Mouse (Mus musculus) gonadal fat pad, adult 2 months (tissue): ENCODE results near the gene Nbea. TPM values are rescaled to one million over a fixed set of nuclear protein-coding genes. Genes with fewer than 3 reads are reported as not detected.

Experiments
- DNase-seq: peaks from one replicate; pipeline ENCODE4 v3.0.0-alpha.2; 2012; ENCODE audit warnings: low read depth
- polyA plus RNA-seq: library from polyadenylated mRNA; depleted of rRNA; stranded (reverse); fragments of >200 nt; gene quantifications from 2 replicates; pipeline ENCODE4 v1.2.3, GENCODE M21; 2012

Nbea gene
- polyA plus RNA-seq, 1 experiment: 16.6 TPM

- no peak for DNase-seq
Observed at GRCm38 (mm10) chr3:55828481-55829256, 354.8 kb downstream of the Nbea start.

DNA sequence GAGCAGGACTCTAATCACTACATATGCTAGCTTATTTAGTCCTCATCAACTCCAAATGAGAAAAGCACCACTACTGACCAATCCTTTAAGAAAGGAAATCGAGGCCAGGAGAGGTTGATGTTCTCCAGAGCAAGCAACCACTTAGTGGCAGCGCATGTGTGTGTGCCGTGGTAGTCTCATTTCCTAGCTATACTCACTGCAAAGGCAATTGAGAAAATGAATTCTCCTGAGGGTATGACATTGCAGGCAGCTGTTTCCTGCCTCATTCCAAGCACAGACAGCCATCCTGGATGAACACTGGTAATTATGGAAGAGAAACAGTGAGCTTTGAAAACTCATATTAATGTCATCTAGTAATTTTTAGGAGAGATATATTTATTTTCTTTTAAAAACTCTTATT is 358.6 kb downstream of the Nbea start:
- no peak for DNase-seq

GRCm38 (mm10) chr3:55819598-55819997 is 363.9 kb downstream of the Nbea start:
- no peak for DNase-seq

DNA sequence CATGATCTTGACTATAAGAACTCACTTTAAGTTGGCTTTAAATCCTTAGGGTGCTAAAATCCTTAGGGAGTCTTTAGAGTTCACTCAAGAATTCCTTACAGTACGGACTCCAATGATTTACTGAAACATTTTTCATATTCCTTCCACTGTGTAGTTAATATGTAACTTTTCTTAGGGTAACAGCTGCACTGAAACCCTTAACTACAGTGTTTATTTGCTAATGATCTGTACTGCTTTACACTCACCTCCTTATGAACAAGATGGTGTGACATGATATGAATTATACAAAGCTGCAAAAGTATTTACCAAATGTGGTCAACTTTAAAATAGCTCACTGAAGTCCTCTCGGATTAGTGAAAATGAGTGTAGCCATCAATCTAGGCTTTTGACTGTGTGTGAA is 365.4 kb downstream of the Nbea start:
- no peak for DNase-seq

DNA sequence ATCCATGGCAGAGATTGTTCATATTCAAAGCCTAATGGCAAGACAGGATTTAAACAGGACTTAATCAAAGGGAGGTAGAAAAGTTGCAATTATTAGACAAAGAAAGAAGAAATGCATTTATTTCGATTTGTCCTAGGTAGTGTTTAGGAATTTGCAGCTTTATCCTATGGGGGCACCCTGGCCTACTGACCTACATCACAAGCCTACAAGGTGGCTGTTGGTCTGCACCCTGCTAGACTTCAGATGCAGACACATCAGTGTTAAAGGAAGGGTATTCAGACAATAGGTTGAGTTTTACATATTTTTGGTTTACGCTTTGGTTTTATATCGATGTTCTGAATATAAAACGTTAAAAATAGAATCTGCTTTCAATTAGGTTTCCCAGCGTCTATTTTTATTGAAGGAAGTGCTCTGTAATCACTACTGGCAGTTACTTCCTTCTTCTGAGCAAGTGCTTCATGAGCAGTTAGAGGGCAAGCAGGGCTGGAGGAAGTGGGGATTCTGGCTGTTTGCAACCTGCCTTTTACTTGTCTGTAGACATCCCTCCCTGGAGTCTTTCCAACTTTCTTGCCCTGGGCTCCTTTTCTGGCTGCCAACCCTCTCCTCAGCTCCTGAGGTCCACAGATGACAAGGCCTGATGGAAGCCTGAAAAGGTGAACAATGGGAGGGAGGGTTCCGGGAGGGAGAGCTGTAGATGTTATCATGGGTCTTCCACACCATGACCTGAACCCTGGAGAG is 366.7 kb downstream of the Nbea start:
- no peak for DNase-seq

GRCm38 (mm10) chr3:55816096-55816495 is 367.4 kb downstream of the Nbea start:
- DNase-seq: no peak

GRCm38 (mm10) chr3:55814993-55815625 is 368.4 kb downstream of the Nbea start:
- DNase-seq: no peak

DNA sequence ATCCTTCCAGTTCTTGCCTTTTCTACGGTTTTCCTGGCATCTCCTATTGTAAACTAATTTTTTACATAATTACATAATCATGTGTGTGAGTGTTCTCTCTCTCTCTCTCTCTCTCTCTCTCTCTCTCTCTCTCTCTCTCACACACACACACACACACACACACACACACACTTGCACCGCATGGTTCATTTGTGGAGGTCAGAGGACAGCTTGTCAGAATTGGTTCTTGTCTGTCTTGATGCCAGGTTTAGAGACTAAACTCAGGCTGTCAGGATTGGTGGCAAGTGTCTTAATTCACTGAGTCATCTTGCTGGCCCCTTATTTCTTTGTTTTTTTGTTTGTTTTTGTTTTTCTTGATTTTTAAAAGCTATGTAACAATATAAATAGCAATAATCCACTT is 388.7 kb downstream of the Nbea start:
- no peak for DNase-seq

- no peak for DNase-seq
Observed at GRCm38 (mm10) chr3:55793842-55794575, 389.5 kb downstream of the Nbea start.

- no peak for DNase-seq
Observed at GRCm38 (mm10) chr3:55792251-55792650, 391.2 kb downstream of the Nbea start.

GRCm38 (mm10) chr3:55790609-55791008 is 392.9 kb downstream of the Nbea start:
- DNase-seq: no peak

DNA sequence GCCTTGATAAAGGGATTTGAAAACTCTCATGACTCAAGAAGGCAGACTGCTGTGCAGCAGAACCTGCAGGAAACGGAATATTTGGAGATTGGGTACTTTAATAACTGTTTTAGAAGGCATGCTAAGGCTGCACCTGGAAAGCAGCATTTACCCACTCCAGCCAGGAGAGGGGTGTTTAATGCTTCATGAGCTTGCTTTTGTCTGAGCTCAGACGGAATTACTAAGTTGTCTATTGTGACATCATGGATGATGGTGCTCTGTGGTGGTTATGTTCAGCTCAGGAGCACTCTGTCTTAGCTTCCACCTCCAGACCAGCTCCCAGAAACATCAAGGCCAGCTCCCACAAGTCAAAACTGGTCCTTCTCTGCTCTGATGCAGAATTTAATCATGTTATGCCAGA is 393.6 kb downstream of the Nbea start:
- no peak for DNase-seq

- DNase-seq: no peak
Observed at GRCm38 (mm10) chr3:55788621-55789201, 394.8 kb downstream of the Nbea start.

- no peak for DNase-seq
Observed at GRCm38 (mm10) chr3:55788214-55788586, 395.3 kb downstream of the Nbea start.

DNA sequence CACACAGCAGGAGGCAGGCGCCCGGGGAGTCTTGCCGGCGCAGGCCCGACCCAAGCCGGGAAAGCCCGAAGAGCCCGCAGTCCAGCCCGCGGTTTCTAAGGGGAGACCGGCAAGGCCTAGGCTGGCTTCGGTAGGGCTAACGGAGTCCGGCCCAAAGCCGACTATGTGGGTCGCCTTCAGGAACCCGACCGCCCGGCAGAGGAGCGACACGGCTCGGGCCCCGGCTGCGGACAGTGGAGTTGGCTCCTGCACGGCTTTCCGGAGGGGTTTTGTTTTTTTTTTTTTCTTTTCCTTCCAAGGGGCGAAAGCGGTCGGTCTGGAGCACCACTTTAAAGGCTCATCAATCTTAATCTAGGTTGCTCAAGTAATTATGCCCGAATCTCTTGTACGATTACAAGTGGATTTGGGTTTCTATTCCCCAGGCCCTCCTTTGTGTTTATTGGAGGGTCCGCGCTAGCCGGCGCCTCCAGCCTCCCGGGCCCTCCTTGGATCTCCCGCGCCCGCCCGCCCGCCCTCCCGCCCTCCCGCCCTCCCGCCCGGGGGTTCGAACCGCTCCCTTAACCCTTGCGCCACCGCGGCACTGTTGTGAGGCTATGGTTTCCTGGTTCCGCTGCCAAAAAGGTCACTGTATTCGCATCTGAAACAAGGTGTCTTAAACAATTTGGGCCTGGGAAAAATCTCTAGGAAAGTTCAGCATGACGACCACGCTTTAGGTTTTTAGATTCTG is 395.9 kb downstream of the Nbea start:
- DNase-seq: no peak

- no peak for DNase-seq
Observed at GRCm38 (mm10) chr3:55786835-55787486, 396.5 kb downstream of the Nbea start.

DNA sequence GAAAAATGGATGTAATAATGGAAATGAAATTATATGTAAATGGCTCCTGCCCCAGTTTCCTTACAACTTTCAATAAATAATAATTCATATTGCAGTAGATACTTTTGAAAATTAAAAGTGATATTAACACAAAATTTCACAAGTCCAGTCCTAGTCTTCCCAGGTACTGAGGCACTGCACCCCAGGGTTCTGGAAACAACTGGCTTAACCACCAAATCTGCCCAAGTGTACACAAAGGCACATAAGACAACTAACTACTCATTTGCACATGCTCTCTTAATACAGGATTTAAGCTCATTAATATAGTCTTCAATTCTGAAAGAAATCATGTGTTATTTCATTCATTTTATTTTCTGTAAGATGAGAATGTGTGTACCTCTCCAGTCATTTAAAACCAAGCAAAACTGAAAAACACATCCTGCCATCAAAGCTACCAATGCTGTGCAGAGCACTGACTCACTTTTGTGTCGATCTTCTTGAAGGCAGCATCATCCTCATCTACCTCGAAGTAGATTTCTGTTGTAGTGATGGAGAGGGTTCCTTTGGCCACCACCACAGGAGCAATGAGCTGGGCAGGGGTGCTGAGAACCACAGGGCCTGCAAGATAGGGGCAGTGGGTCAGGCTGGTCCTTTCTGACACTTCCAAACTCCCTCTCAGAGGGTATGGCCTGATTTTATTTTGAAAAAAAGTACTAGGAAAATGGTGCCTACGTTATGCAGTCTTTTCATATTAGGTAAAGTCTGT is 397.3 kb downstream of the Nbea start:
- no peak for DNase-seq

DNA sequence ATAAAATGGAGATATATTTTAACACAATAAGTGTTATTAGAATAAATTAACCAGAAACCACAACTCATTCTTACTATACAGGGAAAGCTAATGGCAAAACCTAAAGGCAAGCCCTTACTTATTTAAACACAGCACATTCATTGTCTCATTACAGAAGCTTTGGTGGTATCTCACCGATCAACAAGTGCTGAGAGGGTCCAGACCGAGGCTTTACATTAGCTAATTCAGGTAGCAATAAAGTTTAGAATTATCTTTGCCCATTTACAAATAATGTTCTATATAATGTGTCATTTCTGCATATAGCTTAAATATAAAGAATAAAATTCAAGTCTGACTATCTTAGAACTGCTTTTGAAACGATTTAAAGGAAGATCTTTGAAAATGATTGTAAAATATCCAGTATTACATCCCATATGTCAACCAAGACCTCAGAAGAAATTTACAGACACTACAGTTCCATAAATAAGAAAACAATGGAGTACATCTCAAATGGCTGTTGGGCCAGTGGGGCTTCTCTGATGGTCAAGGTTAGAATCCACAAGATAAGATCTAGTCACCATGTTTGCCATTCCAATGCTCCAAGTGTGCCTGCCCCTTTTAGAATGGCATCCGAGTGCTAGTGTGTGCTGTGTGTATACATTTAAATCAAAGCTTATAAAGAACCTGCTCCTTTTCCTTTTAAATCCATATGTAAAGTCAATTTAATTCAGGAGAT is 398.1 kb downstream of the Nbea start:
- DNase-seq: no peak

DNA sequence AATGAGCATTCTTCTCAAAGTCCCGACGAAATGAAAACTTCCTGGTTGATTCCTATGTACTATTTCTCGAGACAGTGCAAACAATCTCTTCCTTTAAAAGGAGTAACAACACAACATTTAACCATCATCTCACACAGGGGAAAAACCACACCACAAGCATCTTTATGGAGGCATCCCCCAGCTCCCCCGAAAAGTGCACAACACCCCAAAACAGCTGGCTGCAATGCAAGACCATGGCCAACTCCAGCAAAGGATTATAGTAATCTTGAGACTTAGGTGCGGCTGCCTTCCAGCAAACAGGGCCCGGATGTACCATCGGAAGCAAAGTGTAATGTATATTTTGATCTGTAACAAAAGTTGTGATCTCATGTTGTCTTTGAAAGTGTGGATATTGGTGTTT is 399.4 kb downstream of the Nbea start:
- DNase-seq: no peak
